Mouse (Mus musculus) gastrocnemius, adult 18-20 months (tissue): Measurements from ENCODE around the gene Ssxb2. TPM values are rescaled to one million over a fixed set of nuclear protein-coding genes. Genes with fewer than 3 reads are reported as not detected.
"Not testable (repeated sequence)": the region's sequence is repeated elsewhere in the genome, so short reads cannot be mapped to it uniquely, and the experiment has no call there.

Source experiments
- DNase-seq: peaks from one replicate; pipeline ENCODE4 v3.0.0; 2021; ENCODE audit warnings: low spot score
- long read RNA-seq, 2 experiments: library from polyadenylated mRNA; stranded (forward); transcript quantifications; one replicate each; pipeline ENCODE4 v2.0.0; 2021
- total RNA-seq, 2 experiments: library from RNA; stranded (reverse); gene quantifications; 2 replicates each; pipeline ENCODE4 v1.2.3; 2021

Ssxb2 gene
- total RNA-seq, result not detected
- long read RNA-seq, experiment 1, result 0 reads
- long read RNA-seq, experiment 2, result 0 reads

DNA sequence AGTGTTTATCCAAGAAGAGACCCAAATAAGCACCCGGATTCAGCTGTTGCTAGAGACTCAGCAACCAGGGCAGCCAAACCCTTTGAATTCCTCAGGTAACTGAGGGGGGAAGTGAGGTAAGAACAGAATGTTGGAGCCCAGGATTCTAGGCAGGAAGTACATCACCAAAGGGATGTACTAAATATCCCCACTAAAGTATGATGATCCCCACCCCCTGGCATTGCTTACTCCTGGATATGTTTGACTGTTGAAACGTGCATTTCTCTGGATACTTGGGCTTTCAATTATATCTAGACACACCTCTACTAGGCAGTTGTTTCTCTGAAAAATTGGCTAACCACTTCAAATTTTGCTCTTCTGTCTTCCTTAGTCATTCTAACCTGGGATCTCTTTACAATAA lies at the start of gene Ssxb2:
Gene Ssxb2 (minus strand): TSS at position 101 of the 400 bp plus-strand sequence.
- DNase-seq, result not testable (repeated sequence)

DNA sequence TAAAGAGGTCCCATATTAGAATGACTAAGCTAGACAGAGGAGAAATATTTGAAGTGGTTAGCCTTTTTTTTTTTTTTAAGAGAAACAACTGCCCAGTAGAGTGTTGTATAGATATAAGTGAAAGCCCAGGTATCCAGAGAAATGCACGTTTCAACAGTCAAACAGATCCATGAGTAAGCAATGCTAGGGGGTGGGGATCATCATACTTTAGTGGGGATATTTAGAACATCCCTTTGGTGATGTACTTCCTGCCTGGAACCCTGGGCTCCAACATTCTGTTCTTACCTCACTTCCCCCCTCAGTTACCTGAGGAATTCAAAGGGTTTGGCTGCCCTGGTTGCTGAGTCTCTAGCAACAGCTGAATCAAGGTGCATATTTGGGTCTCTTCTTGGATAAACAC lies 48.5 kb downstream of the Ssxb2 start, which contains the start of gene Ssxb1:
Gene Ssxb1 (plus strand): TSS at position 301 of the 400 bp plus-strand sequence.
- DNase-seq, result not testable (repeated sequence)

Other genes with a start within 250 kb of the Ssxb2 start
- gene Ftsj1, start 209.3 kb downstream of the Ssxb2 start, total RNA-seq, result 10 to 100 TPM; 13.3 to 14.0 TPM
- gene Slc38a5, start 190.6 kb downstream of the Ssxb2 start, total RNA-seq, result not detected
- gene Ssxb10, start 134.3 kb downstream of the Ssxb2 start, total RNA-seq, result not detected
- not detected for gene Ssxb9, start 94.7 kb downstream of the Ssxb2 start, total RNA-seq
- gene Ssxb1, start 48.4 kb downstream of the Ssxb2 start, total RNA-seq, result not detected
- gene Gm14459, start 63.2 kb upstream of the Ssxb2 start, total RNA-seq, result not detected
- gene Ssxb6, start 86.5 kb upstream of the Ssxb2 start, total RNA-seq, result not detected
- not detected for gene Ssxb3, start 130.1 kb upstream of the Ssxb2 start, total RNA-seq
- not detected for gene Ssxb8, start 229.1 kb upstream of the Ssxb2 start, total RNA-seq